Mouse (Mus musculus) midbrain, embryonic 16.5 days (tissue): Measurements from ENCODE around the gene Pik3cg. TPM values are rescaled to one million over a fixed set of nuclear protein-coding genes. Genes with fewer than 3 reads are reported as not detected.

ENCODE experiments used
- ATAC-seq: fragments of 200-750 bp; cut with Nextera tagmentation; 2 replicates; pipeline ENCODE4 v1.8.0; 2017; ENCODE audit warnings: moderate TSS enrichment
- H3K27ac ChIP-seq: fragments of 300-500 bp; sonication (generic); 2 replicates; pipeline ENCODE4 v1.5.1; 2014; ENCODE audit warnings: mild to moderate bottlenecking, low read length, mixed read lengths
- H3K27me3 ChIP-seq: fragments of 300-500 bp; sonication (generic); 2 replicates; pipeline ENCODE4 v1.6.1; 2014; ENCODE audit warnings: low read depth, low read length, mixed read lengths; ENCODE audit not compliant: control insufficient read depth, insufficient read depth
- H3K36me3 ChIP-seq: fragments of 300-500 bp; sonication (generic); 2 replicates; pipeline ENCODE4 v1.6.1; 2014; ENCODE audit warnings: mild to moderate bottlenecking, low read length, moderate library complexity, mixed read lengths; ENCODE audit not compliant: control insufficient read depth, insufficient read depth
- H3K4me1 ChIP-seq: fragments of 300-500 bp; sonication (generic); 2 replicates; pipeline ENCODE4 v1.6.1; 2014; ENCODE audit warnings: mild to moderate bottlenecking, low read length, mixed read lengths; ENCODE audit not compliant: control insufficient read depth, insufficient read depth
- H3K4me2 ChIP-seq: fragments of 300-500 bp; sonication (generic); 2 replicates; pipeline ENCODE4 v1.6.1; 2014; ENCODE audit warnings: mild to moderate bottlenecking, low read length, mixed read lengths
- H3K4me3 ChIP-seq: fragments of 300-500 bp; sonication (generic); 2 replicates; pipeline ENCODE4 v1.5.1; 2014; ENCODE audit warnings: low read depth, mild to moderate bottlenecking, low read length, moderate library complexity, mixed read lengths
- H3K9ac ChIP-seq: fragments of 300-500 bp; sonication (generic); 2 replicates; pipeline ENCODE4 v1.6.1; 2014; ENCODE audit warnings: low read depth, low read length, mixed read lengths
- H3K9me3 ChIP-seq: fragments of 300-500 bp; sonication (generic); replicated peaks from 2 replicates; pipeline ENCODE4 v1.6.1; 2014; ENCODE audit warnings: mild to moderate bottlenecking, low read length, mixed read lengths; ENCODE audit not compliant: control insufficient read depth, poor library complexity, severe bottlenecking
- WGBS: fragments of 180-500 bp; shearing (Covaris S2); extraction: QIAGEN DNeasy Blood & Tissue Kit; methylation state at CpG from one replicate; pipeline ENCODE4 v1.1.7; 2014; 5-methylcytosine and 5-hydroxymethylcytosine counted together
- polyA plus RNA-seq: library from polyadenylated mRNA; unstranded; fragments of >200 nt; fragmentation: Nextera tagmentation; extraction: Ambion mirVana; gene quantifications from 2 replicates; pipeline ENCODE4 v1.2.1, GENCODE M21; 2015

Gene Pik3cg
- polyA plus RNA-seq, 1 experiment from 2014 or later = 0.82 TPM

GRCm38 (mm10) chr12:32124030-32124429, 84.4 kb downstream of the Pik3cg start:
- Histone ChIP-seq H3K4me3 (no peak overlapping the region), H3K4me2 (no peak overlapping the region), H3K4me1 (no peaks in the 10 kb centered on the region), H3K36me3 (no peaks in the 10 kb centered on the region), H3K27me3 (no peaks in the 10 kb centered on the region), H3K27ac (no peak overlapping the region), H3K9me3 (no peaks in the 10 kb centered on the region), H3K9ac (no peak overlapping the region)
- 81% methylated on average over 8 of the region's 8 CpGs for WGBS
- no peak for ATAC-seq

GRCm38 (mm10) chr12:32123559-32123958, 84.9 kb downstream of the Pik3cg start:
- WGBS = 87% methylated on average over 5 of the region's 5 CpGs
- H3K4me3 ChIP-seq = no peak overlapping the region
- no peaks in the 10 kb centered on the region for H3K27me3 ChIP-seq
- no peak overlapping the region for H3K4me2 ChIP-seq
- ATAC-seq = no peak
- H3K9me3 ChIP-seq = no peaks in the 10 kb centered on the region
- H3K36me3 ChIP-seq = no peaks in the 10 kb centered on the region
- no peak overlapping the region for H3K27ac ChIP-seq
- H3K4me1 ChIP-seq = no peaks in the 10 kb centered on the region
- no peak overlapping the region for H3K9ac ChIP-seq

Other genes starting within 250 kb of the Pik3cg start
- 146 and 149 TPM in 2 replicates for gene Prkar2b, start 147.4 kb downstream of the Pik3cg start, polyA plus RNA-seq
- 3.4 and 3.9 TPM in 2 replicates for gene Ccdc71l, start 170.0 kb upstream of the Pik3cg start, polyA plus RNA-seq